Mouse (Mus musculus) myocyte (in vitro differentiated cells): ENCODE measurements around the gene Syn3. TPM values are rescaled to one million over a fixed set of nuclear protein-coding genes. Genes with fewer than 3 reads are reported as not detected.
"Not testable (repeated sequence)": the region's sequence is repeated elsewhere in the genome, so short reads cannot be mapped to it uniquely, and the experiment has no call there.

Experiments
- H3K27me3 ChIP-seq: one replicate; pipeline ENCODE4 v1.6.1; 2011; ENCODE audit not compliant: control insufficient read depth, insufficient read depth, insufficient read length
- H3K36me3 ChIP-seq: one replicate; pipeline ENCODE4 v1.6.1; 2011; ENCODE audit not compliant: control insufficient read depth, insufficient read depth
- H3K4me2 ChIP-seq: one replicate; pipeline ENCODE4 v1.6.1; 2011; ENCODE audit warnings: low read depth, control low read depth
- H3K4me3 ChIP-seq: one replicate; pipeline ENCODE4 v1.5.1; 2011; ENCODE audit warnings: mild to moderate bottlenecking, control low read depth, moderate library complexity
- H3K79me2 ChIP-seq: one replicate; pipeline ENCODE4 v1.6.1; 2011; ENCODE audit not compliant: control insufficient read depth, insufficient read depth
- H3ac ChIP-seq: one replicate; pipeline ENCODE4 v1.6.1; 2011; ENCODE audit not compliant: control insufficient read depth, insufficient read length
- CEBPB ChIP-seq: IDR thresholded peaks from 2 replicates; pipeline ENCODE4 v1.6.1; 2011; ENCODE audit warnings: mild to moderate bottlenecking, moderate library complexity; ENCODE audit not compliant: poor library complexity, insufficient read depth, severe bottlenecking
- E2F4 ChIP-seq: IDR thresholded peaks from one replicate; pipeline ENCODE4 v1.6.1; 2011; ENCODE audit warnings: mild to moderate bottlenecking, control low read depth, moderate library complexity; ENCODE audit not compliant: insufficient read depth
- MAX ChIP-seq: IDR thresholded peaks from one replicate; pipeline ENCODE4 v1.6.1; 2011; ENCODE audit warnings: low read depth, mild to moderate bottlenecking, control low read depth
- MYOD1 ChIP-seq, 3 experiments: IDR thresholded peaks; one replicate each; pipeline ENCODE4 v1.6.1; 2011; ENCODE audit warnings: control low read depth in 2 of 3, low read depth in 2 of 3, mild to moderate bottlenecking in 2 of 3, moderate library complexity in 1 of 3; ENCODE audit not compliant: insufficient read length in 2 of 3, control insufficient read depth in 1 of 3
- MYOG ChIP-seq, 3 experiments: IDR thresholded peaks; one replicate each; pipeline ENCODE4 v1.6.1; 2011; ENCODE audit warnings: control low read depth in 2 of 3, low read depth in 2 of 3, mild to moderate bottlenecking in 2 of 3; ENCODE audit not compliant: insufficient read length in 2 of 3, control insufficient read depth in 1 of 3, insufficient read depth in 1 of 3
- POLR2A ChIP-seq: IDR thresholded peaks from one replicate; pipeline ENCODE4 v1.6.1; 2011; ENCODE audit warnings: low read depth, mild to moderate bottlenecking, control low read depth, moderate library complexity; ENCODE audit not compliant: insufficient read length
- POLR2AphosphoS2 ChIP-seq: IDR thresholded peaks from one replicate; pipeline ENCODE4 v1.6.1; 2011; ENCODE audit warnings: low read depth, control low read depth; ENCODE audit not compliant: insufficient read length
- REST ChIP-seq: IDR thresholded peaks from one replicate; pipeline ENCODE4 v1.6.1; 2011; ENCODE audit warnings: mild to moderate bottlenecking, control low read depth, moderate library complexity; ENCODE audit not compliant: insufficient read depth, insufficient read length
- SRF ChIP-seq: IDR thresholded peaks from one replicate; pipeline ENCODE4 v1.6.1; 2011; ENCODE audit warnings: low read depth; ENCODE audit not compliant: control insufficient read depth, insufficient read length
- TCF12 ChIP-seq: IDR thresholded peaks from one replicate; pipeline ENCODE4 v1.6.1; 2011; ENCODE audit warnings: mild to moderate bottlenecking, control low read depth; ENCODE audit not compliant: poor library complexity, insufficient read depth, severe bottlenecking
- TCF3 ChIP-seq: IDR thresholded peaks from one replicate; pipeline ENCODE4 v1.6.1; 2011; ENCODE audit warnings: low read depth, control low read depth; ENCODE audit not compliant: insufficient read length
- USF1 ChIP-seq: IDR thresholded peaks from one replicate; pipeline ENCODE4 v1.6.1; 2011; ENCODE audit warnings: low read depth, mild to moderate bottlenecking, control low read depth, moderate library complexity
- polyA plus RNA-seq: library from polyadenylated mRNA; unstranded; fragments of >200 nt; fragmentation: generic; extraction: Trizol; gene quantifications from one replicate; pipeline ENCODE4 v1.2.1, GENCODE M21; 2012; ENCODE audit warnings: missing spikeins

Gene Syn3
- polyA plus RNA-seq, 1 experiment = 0.08 TPM

GRCm38 (mm10) chr10:86381922-86382260 lies 116.8 kb downstream of the Syn3 start:
- Histone ChIP-seq H3K27me3 (peaks cover 9% of the 10 kb centered on the region), H3ac (no peak overlapping the region), H3K79me2 (no peaks in the 10 kb centered on the region), H3K4me3 (no peak overlapping the region), H3K4me2 (no peak overlapping the region), H3K36me3 (no peaks in the 10 kb centered on the region)
- no peak for TF ChIP-seq MYOD1 (IDR thresholded peaks at IDR 0.05; ENCODE audit: control insufficient read depth in 1 of 3, insufficient read length in 2 of 3, low read depth in 2 of 3)
- no peak for TF ChIP-seq TCF3
- TF ChIP-seq E2F4 = no peak
- TF ChIP-seq POLR2AphosphoS2 = no peak
- TF ChIP-seq TCF12 = no peak
- TF ChIP-seq USF1 = no peak
- no peak for TF ChIP-seq POLR2A
- TF ChIP-seq CEBPB = no peak
- no peak for TF ChIP-seq MAX
- no peak for TF ChIP-seq MYOG (IDR thresholded peaks at IDR 0.05; ENCODE audit: control insufficient read depth in 1 of 3, insufficient read depth in 1 of 3, insufficient read length in 2 of 3, low read depth in 2 of 3)
- TF ChIP-seq SRF = no peak
- TF ChIP-seq REST = no peak

GRCm38 (mm10) chr10:86381150-86381921 lies 117.4 kb downstream of the Syn3 start:
- no peak overlapping the region for H3K4me3 ChIP-seq
- no peak overlapping the region for H3ac ChIP-seq
- TF ChIP-seq MYOD1 (IDR thresholded peaks at IDR 0.05; ENCODE audit: control insufficient read depth in 1 of 3, insufficient read length in 2 of 3, low read depth in 2 of 3) (no peak), MAX (no peak)
- H3K27me3 ChIP-seq = peaks cover 9% of the 10 kb centered on the region
- no peak overlapping the region for H3K4me2 ChIP-seq
- no peaks in the 10 kb centered on the region for H3K36me3 ChIP-seq
- no peaks in the 10 kb centered on the region for H3K79me2 ChIP-seq

- peaks cover 9% of the 10 kb centered on the region for H3K27me3 ChIP-seq
- no peak overlapping the region for H3K4me3 ChIP-seq
- TF ChIP-seq MAX (no peak), USF1 (no peak), MYOG (IDR thresholded peaks at IDR 0.05; ENCODE audit: control insufficient read depth in 1 of 3, insufficient read depth in 1 of 3, insufficient read length in 2 of 3, low read depth in 2 of 3) (no peak), POLR2AphosphoS2 (no peak), POLR2A (no peak), SRF (no peak), REST (no peak), TCF12 (no peak), E2F4 (no peak), CEBPB (no peak), MYOD1 (IDR thresholded peaks at IDR 0.05; ENCODE audit: control insufficient read depth in 1 of 3, insufficient read length in 2 of 3, low read depth in 2 of 3) (no peak), TCF3 (no peak)
- no peak overlapping the region for H3ac ChIP-seq
- H3K36me3 ChIP-seq = no peaks in the 10 kb centered on the region
- H3K4me2 ChIP-seq = no peak overlapping the region
- no peaks in the 10 kb centered on the region for H3K79me2 ChIP-seq
Measured at GRCm38 (mm10) chr10:86380626-86381025, 118.1 kb downstream of the Syn3 start.

GRCm38 (mm10) chr10:86378803-86379202 lies 119.9 kb downstream of the Syn3 start:
- H3K36me3 ChIP-seq, H3K4me2 ChIP-seq, H3ac ChIP-seq, H3K79me2 ChIP-seq, H3K27me3 ChIP-seq, H3K4me3 ChIP-seq: not testable (repeated sequence)

GRCm38 (mm10) chr10:86376392-86377185 lies 122.1 kb downstream of the Syn3 start:
- Histone ChIP-seq H3K27me3 (peaks cover 8% of the 10 kb centered on the region), H3K4me3 (no peak overlapping the region), H3K4me2 (peak overlapping the region; percentile 55), H3K79me2 (no peaks in the 10 kb centered on the region), H3K36me3 (no peaks in the 10 kb centered on the region), H3ac (no peak overlapping the region)
- TF ChIP-seq TCF12 (no peak), TCF3 (no peak), E2F4 (no peak), POLR2A (no peak), MYOG (IDR thresholded peaks at IDR 0.05; ENCODE audit: control insufficient read depth in 1 of 3, insufficient read depth in 1 of 3, insufficient read length in 2 of 3, low read depth in 2 of 3) (no peak), MYOD1 (IDR thresholded peaks at IDR 0.05; ENCODE audit: control insufficient read depth in 1 of 3, insufficient read length in 2 of 3, low read depth in 2 of 3) (no peak), MAX (no peak), USF1 (peak; percentile 96)
